Mouse (Mus musculus): ENCODE results near the gene Rnpc3.

Gene Rnpc3

GRCm38 (mm10) chr3:113629606-113630359 lies at the start of gene Rnpc3:
Rnpc3 (minus strand) TSS chr3:113630149.
- DNase-seq (ENCODE audit: inconsistent age in 2 of 2, low spot score in 1 of 2): peak; percentile 95 to 99

- DNase-seq (ENCODE audit: inconsistent age in 2 of 2, low spot score in 1 of 2): peak; percentile 13 to 46
Measured at GRCm38 (mm10) chr3:113656940-113657339, 27.0 kb upstream of the Rnpc3 start.

GRCm38 (mm10) chr3:113654335-113654734 lies 24.4 kb upstream of the Rnpc3 start:
- DNase-seq (ENCODE audit: inconsistent age in 2 of 2, low spot score in 1 of 2): no peak

- peak in 1 of 2 experiments; percentile 43 for DNase-seq (ENCODE audit: inconsistent age in 2 of 2, low spot score in 1 of 2)
Measured at GRCm38 (mm10) chr3:113651386-113651785, 21.4 kb upstream of the Rnpc3 start.

- DNase-seq (ENCODE audit: inconsistent age in 2 of 2, low spot score in 1 of 2): no peak
Measured at GRCm38 (mm10) chr3:113639545-113639944, 9.6 kb upstream of the Rnpc3 start.

GRCm38 (mm10) chr3:113634220-113634619 lies 4.3 kb upstream of the Rnpc3 start:
- no peak for DNase-seq (ENCODE audit: inconsistent age in 2 of 2, low spot score in 1 of 2)

GRCm38 (mm10) chr3:113631611-113632010 lies 1.7 kb upstream of the Rnpc3 start:
- no peak for DNase-seq (ENCODE audit: inconsistent age in 2 of 2, low spot score in 1 of 2)

- DNase-seq (ENCODE audit: inconsistent age in 2 of 2, low spot score in 1 of 2): no peak
Measured at GRCm38 (mm10) chr3:113630564-113630963, 615 bp upstream of the Rnpc3 start.

GRCm38 (mm10) chr3:113606599-113606998 lies 23.4 kb downstream of the Rnpc3 start, which contains the start of gene Amy1:
Amy1 (minus strand) TSS chr3:113606699.
- DNase-seq (ENCODE audit: inconsistent age in 2 of 2, low spot score in 1 of 2): no peak

- no peak for DNase-seq (ENCODE audit: inconsistent age in 2 of 2, low spot score in 1 of 2)
Measured at GRCm38 (mm10) chr3:113590844-113591243, 39.1 kb downstream of the Rnpc3 start.

- DNase-seq (ENCODE audit: inconsistent age in 2 of 2, low spot score in 1 of 2): peak; percentile 20 to 67
Measured at GRCm38 (mm10) chr3:113574578-113574977, 55.4 kb downstream of the Rnpc3 start.

- DNase-seq (ENCODE audit: inconsistent age in 2 of 2, low spot score in 1 of 2): peak; percentile 11 to 47
Measured at GRCm38 (mm10) chr3:113574138-113574537, 55.8 kb downstream of the Rnpc3 start.

- no peak for DNase-seq (ENCODE audit: inconsistent age in 2 of 2, low spot score in 1 of 2)
Measured at GRCm38 (mm10) chr3:113572158-113572557, 57.8 kb downstream of the Rnpc3 start.
